Mouse (Mus musculus) retina, postnatal 1 day (tissue): ENCODE measurements around the gene Sart3.

ENCODE experiments used
- DNase-seq: peaks from one replicate; pipeline ENCODE4 v3.0.0-alpha.2; 2012

Gene Sart3

DNA sequence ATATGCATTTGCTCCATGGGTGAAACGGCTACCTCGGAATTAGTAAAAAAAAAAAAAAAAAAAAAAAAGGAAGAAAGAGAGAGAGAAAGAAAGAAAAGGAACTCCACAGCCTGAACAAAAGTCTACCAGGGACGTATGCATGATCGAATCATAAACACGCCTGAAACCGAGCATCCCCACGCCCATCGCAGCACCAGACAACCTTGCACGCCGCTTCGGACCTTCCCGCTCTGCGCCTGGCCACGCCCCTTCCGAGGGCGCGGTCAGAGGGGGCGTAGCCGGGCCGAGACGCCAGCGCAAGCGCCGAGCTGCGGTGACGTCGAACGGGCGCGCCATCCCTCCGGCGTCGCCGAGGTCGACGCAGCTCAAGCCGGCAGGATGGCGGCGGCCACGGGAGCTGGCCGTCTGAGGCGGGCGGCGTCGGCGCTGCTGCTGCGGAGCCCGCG, at the start of gene Sart3, which contains the start of gene Iscu:
TSS of gene Sart3 (minus strand) at position 61 of the 446 bp plus-strand sequence.
TSS of gene Iscu (plus strand) at position 299 of the 446 bp plus-strand sequence.
- peak; percentile 96 for DNase-seq

DNA sequence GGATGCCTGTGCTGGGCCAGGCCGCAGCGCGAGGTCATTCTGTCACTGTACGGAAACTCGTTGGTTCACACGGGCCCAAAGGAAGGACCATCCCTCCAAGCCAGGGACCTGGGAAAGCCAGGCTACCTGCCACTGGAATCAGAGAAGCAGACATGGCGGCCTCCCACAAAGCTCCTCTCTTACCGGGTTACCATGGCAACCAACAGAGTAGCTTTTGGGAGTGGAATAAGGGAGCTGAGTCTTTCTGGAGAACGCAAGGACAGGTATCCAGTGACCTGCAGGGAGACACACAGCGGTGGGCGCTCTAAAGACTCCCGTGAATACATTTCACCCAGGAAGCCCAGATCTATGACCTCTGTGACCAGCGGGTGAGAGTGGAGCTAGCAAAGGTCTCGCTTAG, 46.3 kb upstream of the Sart3 start:
- no peak for DNase-seq

DNA sequence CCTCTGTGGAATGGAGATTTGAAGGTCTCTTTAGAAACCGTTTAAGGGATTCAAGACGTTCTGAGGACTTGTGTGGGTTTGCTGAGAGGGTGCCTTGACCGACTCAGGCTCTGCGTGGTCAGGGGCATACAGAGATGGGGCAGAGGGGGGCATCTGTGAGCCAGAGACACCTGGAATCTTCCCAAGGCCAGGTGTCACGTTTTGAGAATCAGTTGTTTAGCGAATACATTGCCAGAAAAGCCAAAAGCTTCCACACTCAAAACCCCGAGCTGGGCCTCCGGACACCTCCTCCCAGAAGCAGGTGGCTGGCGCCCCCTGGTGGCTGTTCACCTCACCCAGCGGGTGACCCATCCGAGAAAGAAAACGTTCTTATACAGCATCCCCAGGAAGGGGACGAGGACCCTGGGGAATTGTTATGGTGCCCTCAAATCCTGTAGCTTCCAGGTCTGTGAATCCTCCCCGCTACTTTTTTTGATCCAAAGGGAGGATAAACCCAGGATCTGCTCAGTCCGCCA, 43.4 kb upstream of the Sart3 start:
- DNase-seq: peak; percentile 83

DNA sequence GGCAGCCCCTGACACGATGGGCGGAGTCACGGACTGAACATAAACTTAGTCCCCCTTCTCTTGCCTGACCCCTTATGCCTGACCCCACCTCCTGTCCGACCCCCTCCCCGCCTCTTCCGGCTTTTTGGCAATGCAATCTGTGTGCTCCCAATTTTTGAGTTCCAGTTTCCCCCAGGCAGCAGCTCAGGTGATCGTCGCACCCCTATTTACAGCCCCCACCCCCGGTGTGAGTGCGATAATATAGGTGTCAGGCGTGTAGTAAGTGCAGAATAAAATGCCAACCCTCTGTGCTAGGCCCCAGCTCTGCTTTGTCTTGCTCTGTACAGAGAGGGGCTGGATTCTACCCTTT, 42.7 kb upstream of the Sart3 start:
- no peak for DNase-seq

DNA sequence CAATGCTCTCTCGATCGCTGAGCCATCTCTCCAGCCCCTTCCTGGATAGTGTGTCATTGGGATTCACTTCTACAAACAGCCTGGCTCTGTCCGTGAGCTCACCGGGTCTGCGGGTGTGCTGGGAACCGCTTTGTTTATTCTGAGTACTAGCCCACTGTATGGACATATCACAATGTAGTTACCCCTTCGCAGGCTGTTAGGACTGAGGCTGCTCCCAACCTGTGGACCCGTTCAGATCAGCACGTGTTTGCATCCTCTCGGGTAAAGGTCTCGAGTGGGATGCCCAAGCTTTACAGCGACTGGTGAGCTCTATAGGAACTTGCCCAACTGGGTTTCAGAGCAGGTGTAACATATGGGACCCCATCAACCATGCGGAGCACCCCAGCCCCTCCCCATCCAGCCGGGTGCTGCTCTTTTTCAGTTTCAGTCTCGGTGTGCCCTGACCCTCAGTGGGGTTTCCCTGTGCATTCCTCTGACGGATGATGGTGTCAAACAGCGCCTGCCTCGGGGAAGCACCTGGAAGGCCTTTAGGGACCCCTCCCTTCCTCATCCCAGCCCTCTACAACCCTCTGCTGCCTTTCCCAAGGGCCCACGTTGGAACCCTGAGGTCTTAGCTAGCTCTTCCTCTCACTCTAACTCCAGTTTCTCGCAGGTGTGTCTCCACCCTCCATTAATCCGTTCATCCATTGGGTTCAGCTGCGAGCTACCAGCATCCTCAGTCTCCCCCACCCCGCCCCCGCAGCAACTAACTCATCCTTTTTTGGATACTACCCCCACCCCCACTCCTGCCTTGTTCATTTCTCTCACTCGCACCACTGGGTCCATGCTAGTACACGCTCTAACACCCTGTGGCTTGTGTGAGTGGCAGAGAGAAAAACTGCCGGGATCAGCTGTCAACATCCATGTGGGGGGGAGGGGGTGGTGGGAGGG, 42.1 kb upstream of the Sart3 start:
- no peak for DNase-seq

DNA sequence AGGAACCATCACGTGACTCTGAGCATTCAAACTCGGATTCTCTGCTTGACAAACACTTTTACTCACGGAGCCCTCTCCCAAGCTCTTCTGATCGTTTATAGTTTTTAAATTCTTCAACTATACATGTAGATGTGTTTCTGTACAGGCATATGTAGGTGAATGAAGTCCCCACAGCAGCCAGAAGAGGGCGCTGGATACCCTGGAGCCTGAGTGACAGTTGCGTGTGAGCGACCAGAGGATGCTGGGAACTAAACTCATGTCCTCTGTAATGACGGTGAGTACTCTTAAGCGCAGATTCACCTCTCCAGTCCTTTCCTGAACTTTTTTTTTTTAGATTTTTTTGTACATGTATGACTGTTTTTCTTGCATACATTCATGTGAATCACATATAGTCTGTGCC, 41.3 kb upstream of the Sart3 start:
- DNase-seq: peak; percentile 24

DNA sequence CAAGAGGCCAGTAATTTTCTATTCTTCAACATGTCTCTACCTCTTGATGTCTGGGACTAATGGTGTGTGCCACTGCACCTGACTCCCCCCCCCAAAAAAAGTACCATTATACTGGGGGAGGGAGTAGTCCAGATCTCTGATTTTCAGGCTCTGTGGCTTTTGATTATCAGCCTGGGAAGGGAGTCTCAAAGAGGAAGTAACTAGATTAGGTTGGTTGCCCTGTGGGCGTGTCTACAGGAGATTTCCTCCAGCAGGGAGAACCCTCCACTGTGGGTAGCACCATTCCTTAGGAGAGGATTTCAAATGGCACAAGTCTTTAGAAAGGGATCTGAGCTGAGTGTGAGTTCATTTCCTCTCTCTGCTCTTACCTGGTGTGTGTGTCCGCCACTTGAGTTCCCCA, 40.3 kb upstream of the Sart3 start:
- no peak for DNase-seq

DNA sequence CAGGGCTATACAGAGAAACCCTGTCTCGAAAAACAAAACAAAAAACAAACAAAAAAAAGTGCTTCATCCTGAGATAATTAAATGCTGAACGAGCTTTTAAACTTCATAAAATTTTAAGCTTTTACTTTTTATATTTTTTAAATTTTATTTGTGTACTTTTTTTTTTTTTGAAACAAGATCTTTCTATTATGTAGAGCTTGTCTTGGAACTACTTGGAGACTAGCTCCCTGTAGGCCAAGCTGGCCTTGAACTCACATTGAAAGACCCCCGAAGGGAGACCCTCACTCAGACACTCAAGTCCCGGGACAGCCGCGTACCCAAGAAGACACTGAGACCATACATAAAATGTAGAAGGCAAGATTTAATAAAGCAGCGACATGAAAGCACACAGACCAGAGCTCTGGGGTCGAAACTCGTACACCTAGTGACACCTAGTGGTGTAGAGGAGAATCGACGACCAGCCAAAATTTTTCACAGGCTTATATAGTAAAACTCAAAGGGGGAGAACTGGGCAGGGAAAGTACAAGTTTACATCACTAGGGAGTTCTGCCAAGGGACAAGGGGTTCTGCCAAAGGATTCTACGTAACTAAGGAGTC, 39.6 kb upstream of the Sart3 start:
- peak; percentile 32 for DNase-seq

DNA sequence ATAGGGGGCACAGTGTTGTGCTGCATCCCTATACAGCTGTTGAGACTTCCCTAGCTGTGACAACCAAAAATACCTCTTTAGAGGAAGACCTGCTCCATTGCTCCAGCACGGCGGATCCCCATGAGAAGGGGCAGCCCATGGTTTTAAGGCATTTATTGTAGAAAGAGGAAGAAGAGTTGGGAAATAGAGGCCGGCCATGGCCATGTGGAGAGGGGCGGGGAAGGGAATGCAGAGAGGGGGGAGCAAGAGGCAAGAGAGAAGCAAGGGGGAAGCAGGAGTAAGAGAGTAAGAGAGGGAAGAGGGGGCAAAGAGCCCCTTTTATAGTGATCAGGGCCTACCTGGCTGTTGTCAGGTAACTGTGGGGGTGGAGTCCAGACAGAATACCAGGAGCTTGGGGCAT, 37.8 kb upstream of the Sart3 start:
- DNase-seq: no peak

DNA sequence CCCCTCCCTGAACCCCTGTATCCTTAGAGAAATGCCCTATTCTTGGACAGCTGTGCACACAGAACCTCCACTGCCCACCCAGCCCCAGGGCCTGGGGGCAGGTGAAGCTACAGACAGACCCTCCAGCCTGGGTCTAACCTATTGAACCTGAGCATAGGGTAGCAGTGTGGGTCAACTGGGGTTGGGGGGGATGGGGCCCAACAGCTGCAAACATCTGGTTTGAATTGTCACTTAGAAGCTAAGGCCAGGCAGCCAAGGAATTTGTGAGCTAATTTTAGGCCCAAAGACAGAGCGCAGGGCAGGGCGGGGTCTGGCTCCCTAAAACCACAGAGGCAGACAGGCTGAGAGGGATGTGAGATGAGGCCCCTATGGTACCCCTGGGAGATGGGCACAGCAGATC, 35.9 kb upstream of the Sart3 start:
- DNase-seq: no peak

DNA sequence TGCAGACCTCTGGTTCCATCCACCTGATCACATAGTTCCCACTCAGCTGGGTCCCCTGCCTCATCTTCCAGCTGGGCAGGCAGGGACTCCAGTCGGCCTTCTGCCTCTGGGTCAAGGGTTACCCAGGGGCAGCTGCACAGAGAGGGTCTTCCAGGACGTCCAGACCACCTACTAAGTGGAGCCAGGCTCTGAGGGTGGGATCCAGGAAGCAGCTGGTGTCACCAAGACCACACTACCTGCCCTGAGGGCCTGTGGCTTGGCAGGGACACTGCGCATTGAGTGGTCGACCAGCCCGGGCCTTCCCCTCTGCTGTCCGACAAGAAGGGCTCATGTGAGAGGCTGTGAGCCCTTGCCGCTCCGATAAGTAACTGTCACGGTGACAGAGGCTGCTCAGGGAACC, 35.4 kb upstream of the Sart3 start:
- DNase-seq: no peak

DNA sequence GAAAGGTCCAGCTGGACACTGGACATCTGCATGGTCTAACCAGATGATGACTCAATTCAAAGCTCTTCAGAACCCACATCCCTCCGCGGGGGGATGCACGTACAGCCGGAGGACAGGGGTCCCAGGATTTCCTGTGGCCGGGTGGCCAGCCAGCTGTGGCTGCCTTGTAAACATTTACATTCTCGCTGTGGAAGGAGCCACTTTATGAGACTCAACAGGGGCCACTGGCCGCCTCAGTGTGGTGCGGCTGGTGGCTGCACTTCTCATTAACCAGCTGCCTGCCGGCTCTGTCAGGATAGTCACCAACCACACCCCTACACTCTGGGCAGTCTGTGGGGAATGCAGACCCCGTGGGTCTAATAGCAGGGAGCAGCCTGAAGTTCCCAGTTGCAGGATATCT, 34.1 kb upstream of the Sart3 start:
- DNase-seq: no peak

DNA sequence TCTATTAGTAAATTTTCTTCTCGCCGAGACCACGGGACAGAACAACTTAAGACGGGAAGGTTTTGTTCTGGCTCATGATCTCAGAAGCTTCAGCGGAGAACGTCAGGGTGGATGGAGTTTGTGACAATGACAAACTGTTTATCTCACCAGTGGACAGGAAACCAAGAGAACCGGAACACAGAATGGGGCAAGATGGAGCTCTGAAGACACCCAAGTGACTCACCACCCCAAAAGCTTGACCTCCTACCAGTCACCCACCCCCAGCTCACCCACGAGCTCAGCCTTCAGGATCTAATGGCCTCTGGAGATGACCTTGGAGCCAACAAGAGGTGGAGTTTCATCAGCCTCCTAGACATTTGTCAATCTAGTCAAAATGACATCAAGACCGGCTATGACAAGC, 33.0 kb upstream of the Sart3 start:
- no peak for DNase-seq

DNA sequence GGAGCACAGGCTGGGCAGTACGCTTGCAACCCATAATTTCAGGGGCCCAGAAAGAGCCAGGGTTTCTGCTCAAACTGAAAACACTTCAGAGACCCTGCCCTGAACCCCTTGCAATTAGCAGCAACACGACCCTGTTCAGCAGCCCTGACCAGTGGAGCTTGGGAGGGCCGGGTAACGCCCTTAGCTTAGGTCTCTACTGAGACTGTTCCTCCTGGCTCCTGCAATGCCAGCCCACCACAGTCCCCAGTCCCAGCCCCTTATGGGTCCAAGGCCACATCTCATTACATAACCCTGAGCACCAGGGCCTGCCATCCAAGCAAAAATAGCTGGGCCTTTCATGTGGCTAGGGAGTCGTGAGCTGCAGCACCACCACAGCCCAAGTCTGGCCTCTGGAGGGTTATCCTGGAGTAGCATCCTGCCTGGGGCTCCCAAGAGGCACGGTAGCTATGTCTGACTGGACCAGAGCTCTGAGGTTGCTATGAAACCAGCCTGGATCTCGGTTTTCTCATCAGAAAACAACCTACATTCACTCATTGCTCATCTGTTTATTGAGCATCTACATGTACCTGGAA, 32.2 kb upstream of the Sart3 start:
- no peak for DNase-seq

DNA sequence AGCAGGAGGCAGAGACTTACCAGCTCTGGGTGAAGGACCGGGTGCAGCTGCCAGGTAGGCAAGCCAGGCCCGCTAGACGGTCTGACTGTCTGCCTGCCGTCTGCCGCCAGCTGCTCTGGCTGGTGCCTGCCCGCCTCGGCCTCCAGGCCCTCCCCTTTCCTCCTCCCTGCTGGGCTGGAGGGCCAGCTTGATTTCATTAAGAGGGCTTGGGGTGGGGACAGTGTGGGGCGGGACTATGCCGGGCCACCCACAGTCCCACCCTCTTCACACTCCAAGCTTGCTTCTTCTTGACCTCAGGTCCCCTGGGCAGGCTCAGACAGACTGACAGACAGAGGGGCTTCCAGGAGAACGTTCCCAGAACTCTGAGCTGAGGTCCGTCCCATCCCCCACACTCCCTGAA, 28.0 kb upstream of the Sart3 start, which contains the start of gene Tmem119:
TSS of gene Tmem119 (minus strand) at position 237 of the 400 bp plus-strand sequence.
- DNase-seq: peak; percentile 88

DNA sequence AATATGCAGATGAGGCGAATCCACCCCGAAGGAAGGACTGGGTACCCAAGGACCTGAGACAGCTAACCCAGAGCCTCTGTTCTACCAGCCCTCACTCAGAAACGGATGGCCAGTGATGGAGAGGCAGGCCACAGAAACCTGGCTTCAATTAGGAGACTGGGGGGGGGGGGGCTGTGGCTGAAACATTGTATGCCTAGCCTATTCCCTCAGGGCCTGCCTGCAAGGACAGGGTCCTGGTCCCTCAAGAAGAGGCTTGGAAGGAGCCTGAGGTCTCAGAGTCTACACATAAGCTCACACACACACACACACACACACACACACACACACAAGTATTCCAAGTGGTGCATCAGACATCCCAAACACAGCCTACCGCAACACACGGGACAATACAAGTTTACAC, 27.4 kb upstream of the Sart3 start:
- DNase-seq: no peak

DNA sequence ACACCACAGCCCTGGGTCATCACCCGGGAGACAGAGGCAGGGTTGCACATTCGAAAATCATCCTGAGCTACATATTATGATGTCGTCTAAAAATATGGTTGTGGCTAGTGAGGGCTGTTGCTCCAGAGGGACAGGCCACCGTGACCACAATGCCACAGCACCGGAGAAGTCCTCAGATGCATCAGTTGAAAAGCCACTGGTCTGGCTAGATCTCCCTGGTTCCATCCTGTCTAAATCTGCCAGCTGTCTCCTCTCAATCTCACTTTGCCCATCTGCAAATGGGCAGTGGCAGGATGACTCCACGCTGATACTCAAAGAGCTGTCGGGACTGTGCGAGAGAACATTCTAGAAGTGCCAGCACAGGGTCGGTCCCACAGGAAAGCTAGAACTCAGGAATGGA, 26.2 kb upstream of the Sart3 start:
- no peak for DNase-seq

DNA sequence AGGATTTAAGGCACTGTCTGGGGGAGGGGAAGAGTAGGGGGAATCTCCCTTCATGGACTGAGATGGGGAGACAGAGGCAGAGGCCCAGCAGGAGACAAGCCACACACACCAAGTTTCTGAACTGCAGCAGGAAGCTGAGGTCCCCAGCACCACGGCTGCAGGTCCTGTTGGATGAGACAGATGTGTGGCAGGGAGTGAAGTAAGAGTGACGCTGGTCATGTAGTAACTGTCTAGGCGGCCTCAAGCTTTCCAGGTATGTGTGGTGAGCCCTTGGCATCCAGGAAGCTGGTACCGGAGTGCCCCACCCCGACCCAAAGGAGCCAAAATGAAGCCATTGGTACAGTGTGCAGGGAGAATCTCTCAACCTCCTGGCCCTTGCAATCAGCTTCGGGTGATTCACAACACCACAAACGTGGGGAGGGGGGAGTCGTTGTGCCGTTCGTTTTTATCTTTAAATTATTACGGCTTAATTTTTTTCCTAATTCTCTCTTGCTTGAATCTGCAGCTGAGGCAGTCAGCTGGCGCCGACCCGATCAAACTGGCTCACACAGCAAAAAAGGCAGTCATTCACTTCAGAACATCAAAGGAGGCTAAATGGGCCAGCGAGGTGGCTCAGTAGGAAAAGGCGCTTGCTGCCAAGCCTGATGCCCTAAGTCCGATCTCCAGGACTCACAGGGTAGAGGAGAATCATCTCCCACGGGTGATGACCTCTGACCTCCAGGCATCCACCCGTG, 25.0 kb upstream of the Sart3 start:
- no peak for DNase-seq

DNA sequence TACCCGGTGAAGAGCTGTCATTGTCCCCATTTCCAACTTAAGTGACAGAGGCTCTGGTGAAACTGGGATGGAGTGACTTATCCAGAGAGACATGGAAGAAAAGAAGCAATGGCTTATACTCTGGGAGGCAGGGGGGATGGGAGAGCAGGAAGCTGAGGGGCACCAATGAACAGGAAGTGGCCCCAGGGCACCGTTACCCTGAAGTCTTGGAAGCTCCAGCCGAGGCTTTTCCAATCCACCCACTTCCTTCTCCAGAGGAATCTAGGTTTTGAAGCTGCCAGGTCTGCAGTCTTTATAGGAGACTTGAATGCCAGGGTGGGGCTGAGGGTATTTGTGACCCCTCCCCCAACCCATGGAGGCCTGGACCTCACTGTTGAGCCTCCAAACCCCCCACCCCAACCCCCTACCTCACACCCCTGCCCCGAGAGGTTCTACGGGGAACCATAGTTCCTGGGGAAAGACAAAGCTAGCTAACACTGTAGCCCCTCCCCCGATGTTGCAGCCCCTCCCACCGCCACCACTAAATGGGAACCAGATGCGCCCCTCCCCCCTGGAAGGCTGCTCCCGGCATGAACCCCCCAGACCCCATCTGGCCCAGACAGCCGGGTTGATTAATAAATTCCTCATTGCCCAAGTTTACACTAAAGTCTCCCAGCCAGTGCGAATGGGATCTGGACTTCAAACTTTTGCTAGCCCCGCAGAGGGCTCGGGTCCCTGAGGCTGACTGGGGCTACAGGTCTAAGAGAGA, 24.3 kb upstream of the Sart3 start:
- DNase-seq: peak; percentile 24

DNA sequence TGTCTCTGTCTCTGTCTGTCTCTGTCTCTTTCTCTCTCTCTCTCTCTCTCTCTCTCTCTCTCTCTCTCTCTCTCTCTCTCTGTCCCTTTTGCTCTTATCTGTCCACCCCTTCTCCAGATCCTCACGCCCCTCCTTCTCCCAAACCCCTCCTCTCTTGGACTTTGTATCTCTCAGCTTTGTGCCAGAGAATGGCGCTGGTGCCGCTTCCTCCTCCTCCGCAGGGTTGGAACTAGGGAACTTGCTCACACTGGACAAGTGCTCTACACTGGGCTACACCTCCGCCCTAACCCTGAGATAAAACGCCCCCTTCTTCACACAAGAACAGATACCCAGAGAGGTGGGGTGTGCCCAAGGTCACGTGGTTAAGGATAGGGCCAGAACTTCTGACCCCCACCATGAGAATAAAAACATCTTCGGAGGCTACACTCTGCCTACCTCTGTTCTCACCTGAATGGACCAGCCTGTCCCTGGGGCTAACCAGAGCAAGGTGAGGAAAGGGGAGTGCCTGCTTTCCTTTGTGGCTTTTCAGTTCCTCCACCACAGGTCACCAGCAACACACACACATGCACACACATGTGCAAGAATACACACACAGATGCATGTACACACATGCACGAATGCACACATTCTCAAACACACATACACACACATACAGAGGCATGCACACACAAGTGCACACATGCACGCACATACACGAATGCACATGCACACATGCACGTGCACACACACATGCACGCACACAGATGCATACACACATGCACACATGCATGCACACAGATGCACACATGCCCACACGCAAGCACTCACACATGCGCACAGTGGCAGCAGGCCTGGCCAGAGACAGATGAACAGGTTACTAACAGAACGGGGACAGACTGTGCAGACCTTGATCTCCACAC, 19.1 kb upstream of the Sart3 start:
- DNase-seq: no peak
